Mouse (Mus musculus) frontal cortex, adult (tissue): ENCODE measurements around the gene Mgrn1.

Experiments used
- ATAC-seq: cut with Nextera tagmentation; 2 replicates; pipeline ENCODE4 v1.9.2; 2017; ENCODE audit warnings: mild to moderate bottlenecking, moderate library complexity, mixed read lengths; ENCODE audit not compliant: low TSS enrichment

Gene Mgrn1

GRCm38 (mm10) chr16:4907386-4907785 lies 21.3 kb downstream of the Mgrn1 start:
- ATAC-seq = peak; percentile 62

GRCm38 (mm10) chr16:4907972-4908371 lies 21.9 kb downstream of the Mgrn1 start:
- no peak for ATAC-seq

- no peak for ATAC-seq
Observed at GRCm38 (mm10) chr16:4909745-4910144, 23.7 kb downstream of the Mgrn1 start.

GRCm38 (mm10) chr16:4910758-4911157 lies 24.7 kb downstream of the Mgrn1 start:
- ATAC-seq = no peak

GRCm38 (mm10) chr16:4912074-4912648 lies 26.1 kb downstream of the Mgrn1 start:
- ATAC-seq = no peak

GRCm38 (mm10) chr16:4912907-4913782 lies 27.1 kb downstream of the Mgrn1 start:
- ATAC-seq = peak; percentile 24

- peak; percentile 58 for ATAC-seq
Observed at GRCm38 (mm10) chr16:4913783-4914735, 28.0 kb downstream of the Mgrn1 start.

GRCm38 (mm10) chr16:4915931-4916330 lies 29.9 kb downstream of the Mgrn1 start:
- ATAC-seq = no peak

GRCm38 (mm10) chr16:4916608-4917007 lies 30.6 kb downstream of the Mgrn1 start:
- ATAC-seq = no peak

GRCm38 (mm10) chr16:4920556-4920955 lies 34.5 kb downstream of the Mgrn1 start:
- no peak for ATAC-seq

GRCm38 (mm10) chr16:4922481-4922880 lies 36.4 kb downstream of the Mgrn1 start:
- ATAC-seq = peak; percentile 24; the same call in 1 of the 2 replicates

GRCm38 (mm10) chr16:4923996-4924395 lies 37.9 kb downstream of the Mgrn1 start:
- no peak for ATAC-seq

- ATAC-seq = no peak
Observed at GRCm38 (mm10) chr16:4927967-4928366, 41.9 kb downstream of the Mgrn1 start.

- ATAC-seq = no peak
Observed at GRCm38 (mm10) chr16:4928474-4928873, 42.4 kb downstream of the Mgrn1 start.

- ATAC-seq = no peak
Observed at GRCm38 (mm10) chr16:4932429-4932828, 46.4 kb downstream of the Mgrn1 start.

- ATAC-seq = no peak
Observed at GRCm38 (mm10) chr16:4935430-4935829, 49.4 kb downstream of the Mgrn1 start.

GRCm38 (mm10) chr16:4935931-4936703 lies 50.1 kb downstream of the Mgrn1 start:
- ATAC-seq = peak; percentile 6; the same call in 1 of the 2 replicates

- ATAC-seq = no peak
Observed at GRCm38 (mm10) chr16:4937351-4938190, 51.5 kb downstream of the Mgrn1 start.

- ATAC-seq = no peak; the same call in 1 of the 2 replicates
Observed at GRCm38 (mm10) chr16:4938461-4938860, 52.4 kb downstream of the Mgrn1 start, which contains the start of gene Nudt16l1. Gene Nudt16l1, plus strand, starts transcription at chr16:4938761.

- ATAC-seq = peak; percentile 70
Observed at GRCm38 (mm10) chr16:4938989-4939388, 52.9 kb downstream of the Mgrn1 start.
